Mouse (Mus musculus) heart, embryonic 13.5 days (tissue): ENCODE results near the gene Megf9. TPM values are rescaled to one million over a fixed set of nuclear protein-coding genes. Genes with fewer than 3 reads are reported as not detected.

Experiments
- ATAC-seq: fragments of 200-750 bp; cut with Nextera tagmentation; 2 replicates; pipeline ENCODE4 v1.8.0; 2017; ENCODE audit warnings: moderate TSS enrichment; ENCODE audit not compliant: insufficient number of reproducible peaks, low FRiP score, low TSS enrichment; ENCODE audit errors: extremely low read depth
- H3K27ac ChIP-seq: fragments of 300-500 bp; sonication (generic); replicated peaks from 2 replicates; pipeline ENCODE4 v1.5.1; 2015; ENCODE audit warnings: moderate library complexity, mild to moderate bottlenecking, inconsistent platforms
- H3K27me3 ChIP-seq: fragments of 300-500 bp; sonication (generic); replicated peaks from 2 replicates; pipeline ENCODE4 v1.6.1; 2015; ENCODE audit warnings: mild to moderate bottlenecking, inconsistent platforms
- H3K36me3 ChIP-seq: fragments of 300-500 bp; sonication (generic); 2 replicates; pipeline ENCODE4 v1.6.1; 2015; ENCODE audit warnings: mild to moderate bottlenecking, inconsistent platforms
- H3K4me1 ChIP-seq: fragments of 300-500 bp; sonication (generic); 2 replicates; pipeline ENCODE4 v1.6.1; 2015; ENCODE audit warnings: inconsistent platforms
- H3K4me2 ChIP-seq: fragments of 300-500 bp; sonication (generic); 2 replicates; pipeline ENCODE4 v1.6.1; 2015; ENCODE audit warnings: inconsistent platforms, mild to moderate bottlenecking, moderate library complexity
- H3K4me3 ChIP-seq: fragments of 300-500 bp; sonication (generic); 2 replicates; pipeline ENCODE4 v1.5.1; 2015; ENCODE audit warnings: moderate library complexity, mild to moderate bottlenecking, inconsistent platforms
- H3K9ac ChIP-seq: fragments of 300-500 bp; sonication (generic); 2 replicates; pipeline ENCODE4 v1.6.1; 2015; ENCODE audit warnings: inconsistent platforms, mild to moderate bottlenecking, moderate library complexity
- H3K9me3 ChIP-seq: fragments of 300-500 bp; sonication (generic); 2 replicates; pipeline ENCODE4 v1.6.1; 2016; ENCODE audit warnings: inconsistent platforms
- WGBS: fragments of 180-500 bp; shearing (Covaris S2); methylation state at CpG from one replicate; pipeline ENCODE4 v1.1.7; 2015; ENCODE audit warnings: mixed read lengths; 5-methylcytosine and 5-hydroxymethylcytosine counted together
- polyA plus RNA-seq: library from polyadenylated mRNA; unstranded; fragments of >200 nt; fragmentation: Nextera tagmentation; extraction: Ambion mirVana; gene quantifications from 2 replicates; pipeline ENCODE4 v1.2.1, GENCODE M21; 2015

Megf9 gene
- polyA plus RNA-seq, 1 experiment from 2014 or later, result 4.0 TPM

GRCm38 (mm10) chr4:70542387-70542786 is 7.6 kb upstream of the Megf9 start:
- Histone ChIP-seq H3K4me2 (no peak overlapping the region), H3K4me1 (peaks cover 9% of the 10 kb centered on the region), H3K36me3 (no peaks in the 10 kb centered on the region), H3K27me3 (no peaks in the 10 kb centered on the region), H3K9me3 (no peaks in the 10 kb centered on the region), H3K9ac (no peak overlapping the region), H3K27ac (no peak overlapping the region), H3K4me3 (no peak overlapping the region)
- no peak for ATAC-seq
- 42% methylated on average over 2 of the region's 2 CpGs for WGBS

- Histone ChIP-seq H3K27ac (no peak overlapping the region), H3K4me1 (peaks cover 21% of the 10 kb centered on the region), H3K9ac (no peak overlapping the region), H3K36me3 (no peaks in the 10 kb centered on the region), H3K27me3 (no peaks in the 10 kb centered on the region), H3K4me3 (no peak overlapping the region), H3K4me2 (no peak overlapping the region), H3K9me3 (no peaks in the 10 kb centered on the region)
- WGBS, result 51% methylated on average over 6 of the region's 6 CpGs
- no peak for ATAC-seq
These were observed 5.9 kb upstream of the Megf9 start for GRCm38 (mm10) chr4:70540743-70541142.

GRCm38 (mm10) chr4:70536661-70537580 is 2.1 kb upstream of the Megf9 start:
- no peak overlapping the region for H3K27ac ChIP-seq
- no peak for ATAC-seq
- no peaks in the 10 kb centered on the region for H3K27me3 ChIP-seq
- H3K9ac ChIP-seq, result no peak overlapping the region
- peaks cover 33% of the 10 kb centered on the region for H3K4me1 ChIP-seq
- no peak overlapping the region for H3K4me3 ChIP-seq
- WGBS, result 42% methylated on average over 2 of the region's 2 CpGs
- H3K36me3 ChIP-seq, result no peaks in the 10 kb centered on the region
- H3K4me2 ChIP-seq, result no peak overlapping the region
- no peaks in the 10 kb centered on the region for H3K9me3 ChIP-seq

GRCm38 (mm10) chr4:70535711-70536311 is 1.0 kb upstream of the Megf9 start:
- H3K9ac ChIP-seq, result peak overlapping the region; percentile 95
- WGBS, result 17% methylated on average over 7 of the region's 7 CpGs
- no peaks in the 10 kb centered on the region for H3K27me3 ChIP-seq
- H3K36me3 ChIP-seq, result no peaks in the 10 kb centered on the region
- H3K4me1 ChIP-seq, result peaks cover 33% of the 10 kb centered on the region
- H3K27ac ChIP-seq, result peak overlapping the region; percentile 91
- peak overlapping the region; percentile 93 for H3K4me3 ChIP-seq
- ATAC-seq, result no peak
- H3K9me3 ChIP-seq, result no peaks in the 10 kb centered on the region
- H3K4me2 ChIP-seq, result peak overlapping the region; percentile 94

GRCm38 (mm10) chr4:70535289-70535688 is 494 bp upstream of the Megf9 start:
- H3K27ac ChIP-seq, result peak overlapping the region; percentile 91
- ATAC-seq, result no peak
- H3K9ac ChIP-seq, result peak overlapping the region; percentile 95
- no peaks in the 10 kb centered on the region for H3K36me3 ChIP-seq
- H3K9me3 ChIP-seq, result no peaks in the 10 kb centered on the region
- WGBS, result 1% methylated on average over 18 of the region's 18 CpGs
- peaks cover 33% of the 10 kb centered on the region for H3K4me1 ChIP-seq
- H3K4me3 ChIP-seq, result peak overlapping the region; percentile 93
- no peaks in the 10 kb centered on the region for H3K27me3 ChIP-seq
- H3K4me2 ChIP-seq, result peak overlapping the region; percentile 94

- no peaks in the 10 kb centered on the region for H3K36me3 ChIP-seq
- peak overlapping the region; percentile 94 for H3K4me2 ChIP-seq
- H3K27me3 ChIP-seq, result no peaks in the 10 kb centered on the region
- H3K9me3 ChIP-seq, result no peaks in the 10 kb centered on the region
- under 1% methylated on average over 64 of the region's 66 CpGs for WGBS
- peaks cover 33% of the 10 kb centered on the region for H3K4me1 ChIP-seq
- peak overlapping the region; percentile 93 for H3K4me3 ChIP-seq
- peak overlapping the region; percentile 92 for H3K9ac ChIP-seq
- H3K27ac ChIP-seq, result no peak overlapping the region; the same call in 1 of the 2 replicates
- 0 out of 2 replicates have a peak, but pooled peaks have one; percentile 5 for ATAC-seq
These were observed 511 bp downstream of the Megf9 start for GRCm38 (mm10) chr4:70534078-70534890.

GRCm38 (mm10) chr4:70533056-70533805 is 1.6 kb downstream of the Megf9 start:
- H3K4me3 ChIP-seq, result peak overlapping the region; percentile 93
- 73% methylated on average over 3 of the region's 3 CpGs for WGBS

GRCm38 (mm10) chr4:70531021-70531420 is 3.8 kb downstream of the Megf9 start:
- no peak for ATAC-seq
- Histone ChIP-seq H3K4me1 (peaks cover 24% of the 10 kb centered on the region), H3K27ac (no peak overlapping the region), H3K4me3 (no peak overlapping the region), H3K9ac (no peak overlapping the region), H3K36me3 (no peaks in the 10 kb centered on the region), H3K27me3 (no peaks in the 10 kb centered on the region), H3K4me2 (no peak overlapping the region), H3K9me3 (no peaks in the 10 kb centered on the region)
- 84% methylated on average over 1 of the region's 1 CpGs for WGBS

More at GRCm38 (mm10) chr4:70533056-70533805, 1.6 kb downstream of the Megf9 start:
- Histone ChIP-seq H3K27me3 (no peaks in the 10 kb centered on the region), H3K4me1 (peaks cover 33% of the 10 kb centered on the region), H3K9me3 (no peaks in the 10 kb centered on the region), H3K36me3 (no peaks in the 10 kb centered on the region), H3K27ac (no peak overlapping the region), H3K4me2 (peak overlapping the region; percentile 94), H3K9ac (peak overlapping the region; percentile 92)
- no peak for ATAC-seq

GRCm38 (mm10) chr4:70528622-70529021 is 6.2 kb downstream of the Megf9 start:
- WGBS, result 70% methylated on average over 3 of the region's 3 CpGs
- Histone ChIP-seq H3K4me3 (no peak overlapping the region), H3K27ac (no peak overlapping the region), H3K9me3 (no peaks in the 10 kb centered on the region), H3K4me1 (peaks cover 11% of the 10 kb centered on the region), H3K4me2 (no peak overlapping the region), H3K27me3 (no peaks in the 10 kb centered on the region), H3K36me3 (no peaks in the 10 kb centered on the region), H3K9ac (no peak overlapping the region)
- no peak for ATAC-seq

GRCm38 (mm10) chr4:70523346-70523745 is 11.4 kb downstream of the Megf9 start:
- 69% methylated on average over 2 of the region's 2 CpGs for WGBS
- no peak for ATAC-seq
- H3K4me3 ChIP-seq, result no peak overlapping the region
- H3K36me3 ChIP-seq, result no peaks in the 10 kb centered on the region
- H3K27me3 ChIP-seq, result no peaks in the 10 kb centered on the region
- no peaks in the 10 kb centered on the region for H3K9me3 ChIP-seq
- H3K9ac ChIP-seq, result no peak overlapping the region
- H3K4me1 ChIP-seq, result no peaks in the 10 kb centered on the region
- no peak overlapping the region for H3K27ac ChIP-seq
- no peak overlapping the region for H3K4me2 ChIP-seq
